Mouse (Mus musculus) G1E-ER4 (cell line): ENCODE measurements around the gene Foxe1. TPM values are rescaled to one million over a fixed set of nuclear protein-coding genes. Genes with fewer than 3 reads are reported as not detected.

Experiments used
- GATA1 ChIP-seq: IDR thresholded peaks from one replicate; pipeline ENCODE4 v1.8.0; 2012; ENCODE audit warnings: low read length, inconsistent platforms
- polyA plus RNA-seq: library from polyadenylated mRNA; stranded (reverse); fragments of >175 nt; gene quantifications from 2 replicates; pipeline ENCODE4 v1.2.3, GENCODE M21; 2012

Gene Foxe1
- not detected in 2 replicates for polyA plus RNA-seq

DNA sequence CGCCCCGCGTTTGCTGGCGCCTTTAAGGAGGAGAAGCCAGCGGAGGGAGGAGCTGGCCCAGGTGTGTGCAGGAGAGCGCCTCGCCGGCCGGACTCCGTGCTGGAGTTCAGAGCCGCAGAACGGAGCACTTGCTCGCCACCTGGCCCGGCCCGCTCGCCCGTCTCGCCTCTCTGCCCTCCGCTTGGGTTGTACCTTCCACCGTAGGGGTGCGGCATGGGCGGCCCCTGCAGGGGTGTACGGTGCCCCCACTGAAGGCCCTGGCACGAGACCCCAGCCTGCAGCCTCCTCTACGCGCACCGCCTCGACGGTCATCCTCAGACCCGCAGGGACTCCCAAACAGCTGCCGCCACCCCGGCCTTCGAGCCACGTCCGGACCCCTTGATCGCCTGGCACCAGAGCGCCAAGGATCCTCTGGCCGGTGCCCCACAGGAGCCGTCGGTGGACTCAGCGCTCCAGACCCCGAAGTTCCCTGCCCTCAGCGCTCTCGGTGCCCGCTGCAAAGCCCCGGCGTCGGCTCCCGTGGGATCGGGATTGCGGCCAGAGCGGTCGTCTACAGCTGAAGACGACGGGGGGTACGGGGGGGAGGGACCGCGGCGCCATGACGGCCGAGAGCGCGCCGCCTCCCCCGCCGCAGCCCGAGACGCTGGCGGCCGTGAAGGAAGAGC lies at the start of gene Foxe1:
Gene Foxe1 (plus strand): TSS at position 14 of the 665 bp plus-strand sequence.
- TF ChIP-seq GATA1 = no peak

DNA sequence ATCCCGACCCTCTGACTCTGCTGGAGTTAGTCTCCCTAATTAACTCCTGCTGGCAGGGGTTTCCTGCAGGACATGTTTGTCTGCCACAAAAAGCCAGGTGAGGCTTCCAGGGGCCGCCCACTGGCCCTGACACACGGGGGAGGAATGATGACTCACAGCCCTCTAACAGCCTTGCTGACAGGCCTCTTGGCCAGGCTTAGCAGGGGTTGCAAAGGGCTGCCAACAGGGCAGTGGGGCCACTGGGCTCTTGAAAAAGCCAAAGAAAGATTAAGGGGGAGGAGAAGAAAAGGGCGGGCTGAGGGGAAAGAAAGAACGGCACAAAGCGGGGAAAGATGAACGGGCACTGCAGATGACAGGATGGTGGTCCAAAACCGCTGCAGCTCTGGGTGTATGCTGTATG lies 39.3 kb upstream of the Foxe1 start:
- no peak for TF ChIP-seq GATA1

DNA sequence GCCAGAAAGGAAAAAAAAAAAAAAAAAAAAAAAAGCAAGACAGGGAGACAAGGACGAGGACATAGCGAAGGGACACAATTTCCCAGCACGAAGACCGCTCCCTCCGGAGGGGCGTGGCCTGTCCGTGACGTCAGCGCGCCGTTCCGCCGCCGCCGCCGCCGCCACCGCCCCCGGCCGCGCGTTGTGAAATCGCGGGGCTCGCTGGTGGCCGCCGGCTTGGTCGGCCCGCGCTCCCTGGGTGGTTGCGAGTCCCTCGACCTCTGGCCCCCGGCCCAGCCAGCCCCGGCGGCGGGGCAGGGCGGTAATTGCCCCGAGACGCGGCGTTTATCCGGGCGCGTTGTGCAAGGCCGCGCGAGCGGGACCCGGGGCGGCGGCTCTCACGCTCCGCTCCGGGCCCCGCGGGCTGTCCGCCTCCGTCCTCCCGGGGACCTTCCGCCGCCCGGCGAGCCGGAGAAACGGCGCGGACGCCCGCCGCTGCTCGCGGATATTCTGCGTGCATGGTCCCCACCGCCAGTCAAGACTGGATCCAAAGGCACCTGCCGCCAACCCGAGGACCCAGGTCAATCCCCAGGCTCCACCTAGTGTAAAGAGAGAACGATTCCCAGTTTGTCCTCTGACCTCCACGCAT lies 38.5 kb upstream of the Foxe1 start:
- TF ChIP-seq GATA1 = no peak

DNA sequence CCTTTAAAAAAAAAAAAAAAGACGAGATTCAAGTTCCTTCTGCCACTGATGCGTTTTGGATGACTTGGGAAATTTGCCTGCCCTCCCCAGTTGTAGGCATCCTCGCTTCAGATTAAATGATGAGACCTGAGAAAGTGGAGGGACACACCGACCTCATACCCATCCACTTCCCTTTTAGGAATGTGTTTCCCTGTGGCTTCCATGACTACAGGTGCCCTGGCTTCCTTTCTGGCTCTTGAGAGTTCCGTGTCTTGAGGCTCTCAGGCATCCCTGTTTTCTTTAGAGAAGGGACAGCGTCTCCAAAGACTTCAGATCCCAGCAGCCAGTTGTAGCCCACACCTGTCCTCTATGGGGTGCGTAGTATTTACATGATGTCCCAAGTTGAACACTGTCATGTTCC lies 38.0 kb upstream of the Foxe1 start:
- no peak for TF ChIP-seq GATA1

DNA sequence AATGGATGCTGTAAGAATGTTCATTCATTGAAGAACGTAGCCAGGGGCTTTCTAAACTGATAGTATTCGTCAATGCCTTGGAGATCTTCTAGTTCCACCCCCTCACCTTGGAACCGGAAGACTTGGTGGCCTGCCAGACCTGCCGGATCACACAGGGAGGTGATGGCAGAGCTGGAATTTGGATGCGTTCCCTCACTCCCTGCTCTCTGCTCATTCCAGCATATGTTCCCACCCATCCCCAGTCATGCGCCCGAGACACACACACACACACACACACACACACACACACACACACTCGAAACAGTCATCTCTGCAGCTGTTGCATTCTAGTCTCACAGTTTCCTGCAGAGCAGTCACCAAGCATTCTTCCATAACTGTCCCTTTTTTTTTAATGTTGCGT lies 36.1 kb upstream of the Foxe1 start:
- no peak for TF ChIP-seq GATA1

DNA sequence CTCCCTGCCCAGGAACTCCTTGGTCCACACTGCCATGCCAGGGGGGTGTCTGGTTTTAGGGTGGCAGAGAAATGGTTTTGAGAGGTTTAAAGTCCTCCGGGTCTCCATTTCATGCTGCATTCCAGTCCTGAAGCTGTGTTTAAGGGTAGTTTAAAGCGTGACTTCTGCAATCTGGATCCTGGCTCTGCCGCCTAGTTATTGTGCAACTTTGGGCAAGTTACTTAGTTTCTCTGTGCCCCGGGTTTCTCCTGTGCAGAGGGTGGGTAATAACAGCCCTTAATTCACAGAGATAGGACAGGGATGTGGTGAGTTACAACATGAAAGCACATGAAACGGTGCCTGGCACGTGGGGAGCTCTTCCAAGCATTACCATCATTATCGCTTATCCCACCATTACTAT lies 35.5 kb upstream of the Foxe1 start:
- no peak for TF ChIP-seq GATA1

DNA sequence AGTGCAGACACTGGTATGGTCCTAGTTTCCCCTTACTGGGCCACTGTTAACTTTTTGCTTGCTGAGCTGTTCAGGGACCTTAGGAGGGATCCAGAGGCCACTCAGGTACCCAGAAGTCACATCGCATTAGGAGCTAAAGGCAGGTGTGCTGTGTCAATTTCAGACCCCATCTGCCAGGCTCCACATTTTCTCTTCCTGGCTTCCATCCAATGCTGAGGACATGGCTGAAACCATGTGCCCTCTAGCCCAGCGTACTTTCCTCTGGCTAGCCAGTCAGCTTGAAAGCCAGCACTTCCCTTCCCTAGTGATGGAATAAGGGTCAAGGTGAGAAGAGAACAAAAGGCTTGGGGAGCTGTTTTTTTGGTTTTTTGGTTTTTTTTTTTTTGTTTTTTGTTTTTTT lies 31.8 kb upstream of the Foxe1 start:
- TF ChIP-seq GATA1 = no peak

DNA sequence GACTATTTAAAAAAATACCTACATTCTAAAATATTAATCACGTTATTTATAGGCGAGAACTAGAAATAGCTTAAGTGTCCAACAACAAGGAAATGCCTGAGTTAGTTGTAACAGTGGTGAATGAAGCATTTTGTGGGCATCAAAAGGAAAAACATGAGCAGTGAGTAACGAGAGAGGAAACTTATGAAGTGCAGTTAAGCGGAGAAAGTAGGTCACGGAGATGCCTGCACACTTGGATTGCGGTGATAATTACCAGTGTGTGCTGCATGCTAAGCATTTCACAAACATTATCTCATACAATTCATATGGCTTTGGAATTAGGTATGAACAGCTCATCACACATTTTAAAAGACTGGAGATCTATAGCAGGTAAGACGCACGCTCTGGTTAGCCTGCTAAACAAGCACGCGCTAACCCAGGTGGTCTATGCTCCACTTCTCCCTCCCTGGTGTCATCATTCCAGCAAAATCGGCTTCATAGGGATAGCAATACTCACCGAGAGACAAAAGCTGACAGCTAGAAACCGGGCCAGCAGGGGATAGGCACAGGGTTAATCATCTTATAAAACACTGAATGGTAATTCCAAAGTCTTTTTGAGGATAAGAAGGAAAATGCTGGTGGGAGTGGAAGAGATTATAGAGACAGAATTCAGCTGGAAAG lies 21.5 kb upstream of the Foxe1 start:
- TF ChIP-seq GATA1 = no peak

DNA sequence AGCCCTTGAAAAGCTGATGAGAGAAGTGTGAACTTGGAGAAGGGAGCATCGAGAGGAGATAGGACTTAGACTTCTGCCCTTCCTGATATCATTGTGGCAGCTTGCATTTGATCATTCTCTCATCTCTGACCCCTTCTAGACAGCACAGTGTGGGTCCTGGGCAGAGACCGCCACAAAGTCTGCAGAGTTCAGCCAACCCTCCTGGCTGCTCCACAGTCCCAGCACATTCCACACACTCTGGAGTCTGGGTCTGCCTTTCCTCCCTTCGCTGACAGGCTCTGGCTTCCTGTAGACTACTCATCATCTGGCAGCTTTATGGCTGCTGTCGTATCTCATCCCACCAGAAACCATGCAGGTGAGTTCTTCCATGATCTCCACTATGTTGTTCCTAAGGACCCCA lies 20.7 kb upstream of the Foxe1 start:
- TF ChIP-seq GATA1 = no peak

DNA sequence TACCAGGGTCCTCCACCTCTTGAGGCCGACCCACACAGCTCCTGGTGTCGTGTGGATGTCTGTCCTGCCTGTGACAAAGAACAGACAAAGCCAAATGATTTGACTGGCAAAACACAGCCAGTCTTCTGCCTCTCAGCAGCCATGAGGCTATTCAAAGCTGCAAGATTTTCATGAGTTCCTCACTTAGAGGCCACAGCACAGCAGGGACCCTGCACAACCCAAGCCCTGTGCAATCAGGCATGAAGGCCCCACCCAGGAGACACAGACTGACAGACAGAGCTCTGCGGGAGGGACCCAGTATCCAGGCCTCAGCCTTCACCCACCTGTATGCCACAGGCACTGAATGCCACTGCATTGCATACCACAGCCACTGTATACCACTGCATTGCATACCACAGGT lies 14.5 kb upstream of the Foxe1 start:
- no peak for TF ChIP-seq GATA1

DNA sequence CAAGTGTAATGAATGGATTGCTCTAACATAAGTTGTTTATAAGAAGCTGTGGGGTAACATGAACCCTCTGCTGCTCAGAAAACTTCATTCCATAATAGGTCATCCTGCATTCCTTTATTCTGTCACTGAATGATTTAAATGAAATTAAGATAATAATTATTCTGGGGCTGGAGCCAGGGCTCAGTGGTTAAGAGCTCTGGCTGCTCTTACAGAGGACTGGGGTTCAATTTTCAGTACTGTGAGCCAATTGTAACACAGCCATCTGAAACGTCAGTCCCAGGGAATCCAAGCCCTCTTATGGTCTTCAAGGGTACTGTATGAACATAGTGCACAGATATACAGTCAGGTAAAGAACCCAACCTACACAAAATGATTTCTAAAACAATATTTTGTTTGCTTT lies 7.6 kb upstream of the Foxe1 start:
- no peak for TF ChIP-seq GATA1

DNA sequence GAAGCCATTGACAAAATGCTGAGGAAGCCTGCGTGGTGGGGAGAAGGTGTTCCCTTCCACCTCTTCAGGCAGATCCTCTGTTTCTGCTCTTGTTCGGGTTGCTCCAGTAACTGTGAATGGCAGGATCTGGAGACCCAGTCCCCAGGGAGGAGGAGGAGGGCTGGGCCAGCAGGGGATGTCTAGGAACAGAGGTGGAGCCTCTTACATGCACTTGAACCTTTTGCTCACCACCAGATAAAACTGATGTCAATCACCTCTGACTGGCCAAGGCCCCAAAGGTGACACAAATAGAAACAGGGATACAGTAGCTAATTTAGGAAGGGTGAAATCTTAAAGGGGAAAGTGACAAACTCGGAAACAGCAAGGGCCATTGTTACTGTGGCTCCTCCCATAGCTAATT lies 5.4 kb upstream of the Foxe1 start:
- TF ChIP-seq GATA1 = no peak

DNA sequence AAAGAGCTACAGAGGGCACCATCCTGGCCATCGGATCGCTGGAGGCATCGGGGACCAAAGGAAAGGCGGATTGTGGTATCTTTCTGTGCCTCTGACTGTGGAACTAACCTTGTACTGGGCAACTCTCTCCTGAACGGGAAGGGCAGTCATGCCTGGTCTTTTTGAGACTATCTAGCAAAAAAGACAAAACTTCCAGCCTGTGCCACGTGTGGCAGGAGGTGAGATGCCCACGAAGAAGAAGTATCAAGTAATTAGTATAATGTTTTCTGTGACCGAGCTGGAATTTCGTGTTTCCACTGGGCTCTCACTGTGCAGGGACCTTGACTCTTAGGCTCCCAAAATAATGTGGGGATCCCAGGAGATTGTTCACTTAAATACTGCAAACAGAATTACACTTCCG lies 4.4 kb upstream of the Foxe1 start:
- no peak for TF ChIP-seq GATA1

DNA sequence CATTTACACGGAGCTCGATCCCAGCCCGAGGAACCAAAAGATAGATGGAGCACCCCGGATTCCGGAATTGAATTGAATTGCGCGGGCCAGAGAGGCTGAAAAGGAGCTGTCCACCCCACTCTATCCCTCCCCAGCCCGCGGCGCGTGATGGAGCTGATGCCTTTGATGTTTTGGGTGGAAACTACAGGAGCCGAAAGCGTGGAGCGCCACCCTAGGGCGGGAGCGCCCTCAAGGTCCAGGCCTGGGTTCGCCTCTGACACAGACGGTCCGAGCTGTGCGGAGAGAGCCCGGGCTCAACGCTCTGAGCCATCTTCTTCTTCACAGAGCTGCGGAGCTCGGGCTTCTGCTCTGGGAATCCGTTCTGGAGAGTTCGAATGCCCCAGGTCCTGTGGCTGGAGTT lies 3.8 kb upstream of the Foxe1 start:
- no peak for TF ChIP-seq GATA1

DNA sequence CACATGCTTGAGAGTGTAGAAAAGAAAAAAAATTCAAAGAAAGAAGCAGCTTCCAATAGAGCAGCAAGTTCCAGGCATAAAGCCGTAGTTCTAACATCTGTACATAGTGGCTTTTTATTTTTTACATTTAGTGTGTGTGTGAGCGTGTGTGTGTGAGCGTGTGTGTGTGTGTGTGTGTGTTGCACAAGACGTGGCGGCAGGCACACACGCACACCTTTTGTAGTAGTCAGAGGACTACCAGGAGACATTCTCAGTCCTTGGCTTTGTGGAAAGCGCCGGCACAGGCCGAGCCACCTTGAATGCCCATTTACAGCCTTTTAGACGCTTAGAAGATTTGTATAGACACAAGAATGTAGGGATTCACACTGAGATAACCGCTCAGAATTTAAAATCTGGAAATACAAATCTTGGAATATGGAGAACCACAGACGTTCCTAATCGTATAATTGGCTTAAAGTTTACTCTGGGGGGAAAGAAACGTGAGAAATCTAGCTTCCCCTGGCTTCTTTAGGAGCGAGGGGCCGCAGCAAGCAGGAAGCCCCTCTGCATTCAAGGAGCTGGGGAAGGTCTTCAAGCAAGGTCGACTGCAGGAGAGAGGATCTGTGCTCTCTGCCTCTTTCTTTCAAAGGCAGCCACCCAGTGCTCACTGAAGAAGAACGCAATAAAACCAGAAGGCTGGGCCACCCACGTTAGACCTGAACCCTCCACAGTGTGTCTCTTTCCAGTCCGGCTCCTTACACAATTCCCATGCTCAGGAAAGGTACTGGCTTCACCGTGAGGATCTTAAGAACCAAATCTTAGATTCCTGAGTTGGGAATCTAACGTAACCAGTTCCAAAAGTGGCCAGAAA lies 1.4 kb upstream of the Foxe1 start:
- TF ChIP-seq GATA1 = no peak

DNA sequence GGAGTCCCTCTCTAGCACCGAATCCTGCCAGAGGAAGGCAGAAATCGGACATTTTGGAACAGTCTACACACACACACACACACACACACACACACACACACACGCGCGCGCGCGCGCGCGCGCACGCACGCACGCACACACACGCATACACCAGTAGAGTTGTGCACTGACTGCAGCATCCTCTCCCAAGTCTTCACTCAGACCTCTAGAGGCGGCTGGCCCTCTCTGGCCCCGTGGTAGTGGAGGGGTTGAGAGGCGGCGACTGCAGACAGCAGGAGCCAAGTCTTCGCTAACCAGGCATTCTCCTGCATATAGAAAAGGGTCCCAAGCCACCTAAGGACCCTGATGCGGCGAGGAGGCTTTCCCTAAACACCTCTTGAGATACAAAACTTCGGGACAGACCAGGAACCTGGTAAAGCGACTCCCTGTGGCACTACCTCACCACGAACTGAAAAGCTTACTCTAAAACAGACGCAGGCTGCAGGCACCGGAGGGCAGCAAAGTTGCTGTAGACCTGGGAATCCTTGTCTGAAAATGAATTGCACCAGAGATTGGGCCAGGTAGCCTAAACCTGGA lies 610 bp upstream of the Foxe1 start:
- TF ChIP-seq GATA1 = no peak
